Mouse (Mus musculus) testis, adult 2 months (tissue): ENCODE results near the gene Kcnj12.

Experiments used
- CTCF ChIP-seq: fragments of 200-500 bp; IDR thresholded peaks from 2 replicates; pipeline ENCODE4 v1.5.1; 2012; ENCODE audit warnings: low read depth, mild to moderate bottlenecking, inconsistent platforms, low read length, moderate library complexity; ENCODE audit not compliant: control insufficient read depth, insufficient read depth, insufficient replicate concordance
- POLR2A ChIP-seq: fragments of 200-500 bp; IDR thresholded peaks from 2 replicates; pipeline ENCODE4 v1.6.1; 2012; ENCODE audit warnings: low read depth, mild to moderate bottlenecking, inconsistent platforms, low read length, moderate library complexity; ENCODE audit not compliant: control insufficient read depth

GRCm38 (mm10) chr11:61059691-61060457 lies 37.5 kb downstream of the Kcnj12 start:
- TF ChIP-seq CTCF (no peak), POLR2A (no peak)
